Mouse (Mus musculus) lung, postnatal 0 days (tissue): ENCODE data around the gene Cnmd.

Experiments used
- CTCF ChIP-seq: IDR thresholded peaks from 2 replicates; pipeline ENCODE4 v1.5.1; 2016; ENCODE audit warnings: antibody characterized with exemption, mild to moderate bottlenecking
- EP300 ChIP-seq: IDR thresholded peaks from 2 replicates; pipeline ENCODE4 v1.6.1; 2016; ENCODE audit warnings: antibody characterized with exemption, mild to moderate bottlenecking, control low read depth

GRCm38 (mm10) chr14:79632330-79632729, 29.6 kb downstream of the Cnmd start:
- TF ChIP-seq EP300 = no peak
- no peak for TF ChIP-seq CTCF
